Mouse (Mus musculus): ENCODE results near the gene Bach2.

DNA sequence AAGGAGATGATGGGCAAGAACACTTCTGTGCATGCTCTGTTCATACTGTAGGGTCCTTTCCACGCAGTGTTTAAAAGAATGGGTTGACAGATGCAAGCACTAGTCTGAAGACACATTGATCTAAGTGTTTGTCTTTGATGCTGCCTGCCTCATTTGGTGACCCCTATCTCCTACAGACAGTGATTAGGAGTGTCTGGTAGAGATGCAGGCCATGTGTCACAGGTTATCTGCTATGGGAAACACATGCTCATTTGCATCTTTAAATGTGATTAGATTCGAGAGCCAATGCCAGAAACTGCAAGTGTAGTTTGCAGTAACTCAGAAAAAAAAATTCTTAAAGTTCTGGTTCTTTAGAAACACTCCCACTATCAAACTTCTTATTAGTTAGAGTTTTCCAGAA is 32.8 kb upstream of the Bach2 start:
- no peak for TF ChIP-seq CTCF (IDR thresholded peaks at IDR 0.05; ENCODE audit: low read depth)
- TF ChIP-seq EP300 (IDR thresholded peaks at IDR 0.05; ENCODE audit: low read depth) = no peak

Data from heart, postnatal 0 days (tissue).